Mouse (Mus musculus) liver, embryonic 15.5 days (tissue): ENCODE data around the gene Nr1h4. TPM values are rescaled to one million over a fixed set of nuclear protein-coding genes. Genes with fewer than 3 reads are reported as not detected.
A peak's percentile ranks its signal among the peaks of the same experiment; 100 is the strongest.

Experiments used
- ATAC-seq: fragments of 200-750 bp; cut with Nextera tagmentation; 2 replicates; pipeline ENCODE4 v1.8.0; 2017; ENCODE audit warnings: moderate number of reproducible peaks, mild to moderate bottlenecking, moderate library complexity; ENCODE audit not compliant: insufficient read depth
- H3K27ac ChIP-seq: fragments of 300-500 bp; sonication (generic); replicated peaks from 2 replicates; pipeline ENCODE4 v1.5.1; 2015; ENCODE audit warnings: mild to moderate bottlenecking, inconsistent platforms
- H3K27me3 ChIP-seq: fragments of 300-500 bp; sonication (generic); 2 replicates; pipeline ENCODE4 v1.6.1; 2015; ENCODE audit warnings: mild to moderate bottlenecking, inconsistent platforms
- H3K36me3 ChIP-seq: fragments of 300-500 bp; sonication (generic); replicated peaks from 2 replicates; pipeline ENCODE4 v1.6.1; 2015; ENCODE audit warnings: moderate library complexity, mild to moderate bottlenecking, inconsistent platforms
- H3K4me1 ChIP-seq: fragments of 300-500 bp; sonication (generic); replicated peaks from 2 replicates; pipeline ENCODE4 v1.6.1; 2015; ENCODE audit warnings: inconsistent platforms
- H3K4me2 ChIP-seq: fragments of 300-500 bp; sonication (generic); 2 replicates; pipeline ENCODE4 v1.6.1; 2015; ENCODE audit warnings: moderate library complexity, mild to moderate bottlenecking, inconsistent platforms
- H3K4me3 ChIP-seq: fragments of 300-500 bp; sonication (generic); replicated peaks from 2 replicates; pipeline ENCODE4 v1.5.1; 2015; ENCODE audit warnings: mild to moderate bottlenecking, inconsistent platforms
- H3K9ac ChIP-seq: fragments of 300-500 bp; sonication (generic); 2 replicates; pipeline ENCODE4 v1.6.1; 2015; ENCODE audit warnings: moderate library complexity, mild to moderate bottlenecking, inconsistent platforms
- H3K9me3 ChIP-seq: fragments of 300-500 bp; sonication (generic); replicated peaks from 2 replicates; pipeline ENCODE4 v1.6.1; 2016; ENCODE audit warnings: inconsistent platforms
- WGBS: fragments of 180-500 bp; shearing (Covaris S2); methylation state at CpG from one replicate; pipeline ENCODE4 v1.1.7; 2015; ENCODE audit warnings: mixed read lengths; ENCODE audit not compliant: insufficient replicate concordance; 5-methylcytosine and 5-hydroxymethylcytosine counted together
- polyA plus RNA-seq: library from polyadenylated mRNA; unstranded; fragments of >200 nt; fragmentation: Nextera tagmentation; extraction: Ambion mirVana; gene quantifications from 2 replicates; pipeline ENCODE4 v1.2.1, GENCODE M21; 2015

Gene Nr1h4
- polyA plus RNA-seq, 1 experiment from 2014 or later = 5.4 TPM

DNA sequence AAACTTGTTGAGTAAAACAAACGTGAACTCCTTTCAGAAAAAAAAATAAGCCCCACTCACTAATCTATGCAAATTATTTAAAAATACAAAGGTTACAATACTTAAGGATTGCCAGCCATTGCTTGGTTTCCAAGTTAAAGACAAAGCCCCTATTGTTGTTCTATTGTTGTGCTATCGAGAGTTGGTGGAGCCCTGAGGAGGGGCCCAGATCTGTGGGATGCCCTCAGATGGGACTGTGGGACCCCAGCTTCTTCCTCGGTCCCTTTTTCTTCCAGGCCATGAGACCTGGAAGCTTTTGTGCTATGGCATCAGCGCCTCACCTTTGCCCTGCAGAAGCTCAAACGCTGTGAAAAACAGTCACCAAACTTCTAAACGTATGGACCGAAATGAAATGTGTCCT lies 51.7 kb downstream of the Nr1h4 start:
- H3K9me3 ChIP-seq = no peaks in the 10 kb centered on the region
- H3K4me1 ChIP-seq = no peaks in the 10 kb centered on the region; the same call in 1 of the 2 replicates
- WGBS = 62% methylated on average over 7 of the region's 7 CpGs
- no peak overlapping the region for H3K9ac ChIP-seq
- no peak for ATAC-seq
- no peaks in the 10 kb centered on the region for H3K36me3 ChIP-seq
- no peak overlapping the region for H3K4me2 ChIP-seq
- H3K27me3 ChIP-seq = no peaks in the 10 kb centered on the region
- no peak overlapping the region for H3K27ac ChIP-seq
- H3K4me3 ChIP-seq = no peak overlapping the region

GRCm38 (mm10) chr10:89478766-89479165 lies 54.6 kb downstream of the Nr1h4 start:
- Histone ChIP-seq H3K4me2 (no peak overlapping the region), H3K27ac (no peak overlapping the region), H3K9ac (no peak overlapping the region), H3K4me1 (no peaks in the 10 kb centered on the region; the same call in 1 of the 2 replicates), H3K9me3 (no peaks in the 10 kb centered on the region), H3K36me3 (no peaks in the 10 kb centered on the region), H3K4me3 (no peak overlapping the region), H3K27me3 (no peaks in the 10 kb centered on the region)
- ATAC-seq = no peak
- WGBS = 68% methylated on average over 8 of the region's 8 CpGs

DNA sequence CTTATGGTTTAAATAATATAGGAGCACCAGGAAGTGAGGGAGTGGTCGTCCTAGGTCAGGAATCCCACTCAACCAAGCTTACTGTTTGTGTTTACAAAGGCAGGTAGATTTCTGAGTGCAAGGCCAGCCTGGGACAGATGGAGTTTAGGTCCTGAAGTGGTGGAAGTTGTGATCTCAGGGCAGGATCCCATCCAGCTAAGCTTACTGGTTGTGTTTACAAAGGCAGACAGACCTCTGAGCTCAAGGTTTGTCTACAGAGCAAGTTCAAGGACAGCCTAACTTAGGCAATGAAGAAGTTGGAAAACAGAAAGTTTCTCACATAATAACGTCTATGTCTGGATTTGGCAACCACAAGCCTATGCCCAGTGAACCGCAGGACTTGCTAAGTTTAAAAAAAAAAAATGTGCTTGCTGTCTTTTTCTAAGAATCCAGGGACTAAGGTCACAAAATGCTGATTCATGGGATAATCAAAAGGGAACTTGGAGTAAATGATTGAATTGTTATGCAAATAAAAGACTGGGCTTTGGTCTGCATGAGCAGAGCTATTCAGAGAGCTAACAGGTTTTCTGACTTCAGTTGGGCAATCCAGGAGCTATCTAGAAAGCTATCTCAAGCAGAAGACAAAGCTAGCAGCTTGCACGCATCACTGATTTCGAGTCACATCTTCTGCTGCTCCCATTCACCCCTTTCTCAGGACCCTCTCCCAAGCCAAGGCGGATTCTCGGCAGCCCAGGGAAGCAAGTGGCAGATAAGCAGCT lies 62.6 kb downstream of the Nr1h4 start:
- WGBS = 56% methylated on average over 7 of the region's 7 CpGs
- Histone ChIP-seq H3K9ac (no peak overlapping the region), H3K4me1 (no peaks in the 10 kb centered on the region), H3K9me3 (no peaks in the 10 kb centered on the region), H3K4me2 (no peak overlapping the region), H3K36me3 (0 out of 2 replicates have a peak, but pooled peaks cover 4% of the 10 kb centered on the region), H3K27ac (no peak overlapping the region), H3K4me3 (no peak overlapping the region), H3K27me3 (no peaks in the 10 kb centered on the region)
- no peak for ATAC-seq

DNA sequence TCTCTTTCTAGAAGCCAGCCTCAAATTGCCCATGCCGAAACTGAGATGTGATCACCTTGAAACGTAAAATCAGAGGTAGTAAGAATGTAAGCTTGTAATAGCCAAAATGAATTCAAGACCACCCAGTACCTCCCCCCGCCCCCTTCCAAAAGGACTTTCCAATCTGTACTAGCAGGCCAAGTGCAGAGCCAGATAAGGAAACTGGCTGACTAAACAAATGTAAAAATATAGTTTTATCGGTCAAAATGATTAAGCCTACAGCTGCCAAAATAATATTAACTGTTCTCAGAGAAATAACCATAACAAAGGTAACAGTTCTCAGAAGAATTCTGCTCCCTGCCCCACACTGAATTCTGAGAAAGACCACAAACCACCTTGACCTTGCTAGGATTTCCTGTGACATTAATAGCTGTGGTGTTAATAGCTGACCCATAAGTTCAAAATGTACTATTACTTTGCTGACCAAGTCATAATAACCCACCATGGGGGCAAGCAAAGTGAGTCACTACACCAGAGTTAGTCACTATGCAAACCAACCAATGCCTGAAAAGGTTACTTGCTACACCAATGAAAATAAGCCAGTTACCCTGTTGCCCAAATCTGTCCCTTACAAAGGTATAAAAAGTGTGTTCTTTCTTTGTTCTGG lies 68.5 kb downstream of the Nr1h4 start:
- ATAC-seq = no peak
- Histone ChIP-seq H3K4me3 (no peak overlapping the region), H3K36me3 (0 out of 2 replicates have a peak, but pooled peaks cover 2% of the 10 kb centered on the region), H3K9ac (no peak overlapping the region), H3K9me3 (no peaks in the 10 kb centered on the region), H3K27me3 (no peaks in the 10 kb centered on the region), H3K4me1 (no peaks in the 10 kb centered on the region), H3K27ac (no peak overlapping the region), H3K4me2 (no peak overlapping the region)
- 53% methylated on average over 4 of the region's 4 CpGs for WGBS

DNA sequence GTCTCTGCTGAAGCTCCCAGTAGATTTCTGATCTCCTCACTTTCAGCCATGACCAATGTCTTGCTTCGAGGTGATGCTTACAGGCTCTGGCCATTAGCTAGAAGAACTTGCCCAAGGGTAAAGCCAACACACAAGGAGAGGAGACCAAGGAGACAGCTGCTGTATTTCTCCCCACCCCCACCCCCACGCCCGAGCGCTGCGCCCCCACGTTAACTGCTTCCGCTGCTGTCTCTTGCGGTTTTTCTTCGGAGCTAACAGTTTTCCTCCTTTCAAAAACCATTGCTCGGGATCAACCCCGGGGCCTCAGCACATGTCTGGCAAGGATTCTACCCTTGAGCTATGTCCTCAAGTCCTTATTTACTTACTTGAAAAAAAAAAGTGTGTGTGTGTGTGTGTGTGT lies 70.5 kb downstream of the Nr1h4 start:
- H3K9me3 ChIP-seq = no peaks in the 10 kb centered on the region
- H3K36me3 ChIP-seq = no peaks in the 10 kb centered on the region
- no peak for ATAC-seq
- H3K9ac ChIP-seq = no peak overlapping the region
- no peak overlapping the region for H3K4me2 ChIP-seq
- H3K4me3 ChIP-seq = no peak overlapping the region
- H3K27me3 ChIP-seq = no peaks in the 10 kb centered on the region
- peaks cover 3% of the 10 kb centered on the region; the same call in 1 of the 2 replicates for H3K4me1 ChIP-seq
- WGBS = 65% methylated on average over 11 of the region's 11 CpGs
- H3K27ac ChIP-seq = no peak overlapping the region

DNA sequence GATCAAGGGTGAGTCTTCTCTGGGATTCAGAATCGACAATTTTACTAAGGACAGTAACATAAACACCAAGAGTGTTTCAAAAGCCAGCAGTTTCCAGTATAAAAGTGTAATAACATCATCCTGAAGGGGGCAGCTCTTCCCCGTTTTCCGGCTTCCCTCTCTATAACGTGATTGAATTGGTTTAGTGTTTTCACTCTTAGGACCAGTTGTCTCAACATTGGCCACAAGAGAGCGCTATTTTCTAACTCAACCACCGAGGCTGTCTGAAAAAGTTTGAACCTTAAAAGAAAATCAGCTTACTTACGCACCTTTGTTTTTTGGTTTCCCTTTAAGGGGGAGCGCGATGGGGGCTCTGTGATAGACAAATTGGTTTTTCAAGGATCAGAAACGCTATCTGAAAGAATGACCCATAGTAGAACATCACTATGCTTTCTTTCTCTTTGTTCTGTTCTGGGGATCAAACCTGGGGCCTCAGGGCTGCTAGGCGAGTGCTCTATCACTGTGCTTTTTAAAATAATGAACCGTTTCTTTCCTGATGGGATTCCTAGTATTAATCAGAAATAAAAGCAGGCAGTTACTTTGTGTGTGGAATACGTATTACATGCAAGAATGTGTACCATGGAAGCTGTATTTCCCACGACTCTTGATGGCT lies 71.4 kb downstream of the Nr1h4 start:
- no peaks in the 10 kb centered on the region for H3K9me3 ChIP-seq
- peaks cover 3% of the 10 kb centered on the region; the same call in 1 of the 2 replicates for H3K4me1 ChIP-seq
- no peaks in the 10 kb centered on the region for H3K27me3 ChIP-seq
- no peak overlapping the region for H3K27ac ChIP-seq
- peak; percentile 13; the same call in 1 of the 2 replicates for ATAC-seq
- H3K4me3 ChIP-seq = no peak overlapping the region
- no peaks in the 10 kb centered on the region for H3K36me3 ChIP-seq
- no peak overlapping the region for H3K9ac ChIP-seq
- peak overlapping the region; percentile 20; the same call in 1 of the 2 replicates for H3K4me2 ChIP-seq
- 17% methylated on average over 14 of the region's 14 CpGs for WGBS

- no peak for ATAC-seq
Measured at GRCm38 (mm10) chr10:89460972-89461371, 72.4 kb downstream of the Nr1h4 start.

GRCm38 (mm10) chr10:89458770-89459169 lies 74.6 kb downstream of the Nr1h4 start:
- WGBS = 60% methylated on average over 3 of the region's 3 CpGs
- peak; percentile 76 for ATAC-seq
- peak overlapping the region; percentile 64 for H3K27ac ChIP-seq

More at GRCm38 (mm10) chr10:89460972-89461371, 72.4 kb downstream of the Nr1h4 start:
- 83% methylated on average over 11 of the region's 11 CpGs for WGBS
- H3K27ac ChIP-seq = no peak overlapping the region
- no peaks in the 10 kb centered on the region for H3K9me3 ChIP-seq
- peaks cover 3% of the 10 kb centered on the region; the same call in 1 of the 2 replicates for H3K4me1 ChIP-seq
- H3K4me2 ChIP-seq = no peak overlapping the region
- no peak overlapping the region for H3K9ac ChIP-seq
- H3K36me3 ChIP-seq = no peaks in the 10 kb centered on the region
- H3K27me3 ChIP-seq = no peaks in the 10 kb centered on the region
- no peak overlapping the region for H3K4me3 ChIP-seq

DNA sequence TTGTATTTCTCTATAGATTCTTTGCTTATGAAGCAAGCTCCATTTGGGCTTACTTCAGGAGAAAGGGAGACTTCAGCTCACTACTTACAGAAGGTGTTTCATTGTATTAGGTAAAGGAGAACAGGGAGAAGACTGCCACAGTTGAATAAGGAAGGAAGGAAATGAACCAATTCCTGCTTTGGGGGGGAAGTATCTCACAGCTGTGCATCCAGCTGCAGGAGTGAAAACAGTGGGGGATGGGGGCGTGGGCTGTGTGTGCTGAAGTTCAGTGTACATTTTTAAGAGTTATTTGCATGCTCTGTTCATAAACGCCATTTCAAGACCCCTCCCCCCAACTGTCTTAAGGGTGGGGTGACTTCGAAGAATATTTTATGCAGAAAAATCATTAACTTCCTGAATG lies 79.6 kb downstream of the Nr1h4 start:
- H3K9me3 ChIP-seq = no peaks in the 10 kb centered on the region
- no peak overlapping the region for H3K4me2 ChIP-seq
- ATAC-seq = no peak
- no peak overlapping the region for H3K27ac ChIP-seq
- no peaks in the 10 kb centered on the region for H3K27me3 ChIP-seq
- H3K36me3 ChIP-seq = no peaks in the 10 kb centered on the region
- H3K9ac ChIP-seq = no peak overlapping the region
- no peak overlapping the region for H3K4me3 ChIP-seq
- 37% methylated on average over 3 of the region's 3 CpGs for WGBS
- peaks cover 4% of the 10 kb centered on the region; the same call in 1 of the 2 replicates for H3K4me1 ChIP-seq

More at GRCm38 (mm10) chr10:89458770-89459169, 74.6 kb downstream of the Nr1h4 start:
- H3K36me3 ChIP-seq = no peaks in the 10 kb centered on the region
- no peaks in the 10 kb centered on the region for H3K27me3 ChIP-seq
- H3K4me2 ChIP-seq = no peak overlapping the region
- no peak overlapping the region for H3K4me3 ChIP-seq
- H3K9me3 ChIP-seq = no peaks in the 10 kb centered on the region
- H3K9ac ChIP-seq = no peak overlapping the region
- H3K4me1 ChIP-seq = peaks cover 3% of the 10 kb centered on the region; the same call in 1 of the 2 replicates

DNA sequence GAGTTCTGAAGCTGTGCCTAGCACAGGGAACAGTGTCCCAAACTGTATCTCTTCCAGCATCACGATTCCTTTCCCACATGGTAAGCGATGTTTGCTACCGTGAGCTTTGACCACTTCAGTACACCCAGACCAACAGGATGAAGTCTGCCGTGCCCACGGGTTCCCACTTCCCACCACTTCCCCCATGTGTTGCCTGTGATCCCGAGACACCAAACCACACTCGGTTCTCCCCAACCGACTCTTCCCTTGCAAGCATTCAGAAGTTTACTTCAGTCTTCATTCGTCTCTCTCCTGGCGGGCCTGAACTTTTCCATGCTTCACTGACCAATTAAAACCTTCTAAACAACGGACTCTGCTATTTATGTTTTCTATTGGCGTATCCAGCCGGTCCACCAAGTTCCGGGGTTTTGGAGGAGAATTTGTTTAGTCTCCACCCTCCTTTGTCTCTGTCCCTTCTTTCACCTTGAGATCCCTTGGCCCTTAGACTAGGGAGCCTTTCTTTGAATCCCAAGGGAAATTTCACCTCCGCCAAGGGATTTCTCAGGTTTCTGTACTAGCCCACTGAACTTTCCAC lies 80.2 kb downstream of the Nr1h4 start:
- no peak overlapping the region for H3K27ac ChIP-seq
- no peak overlapping the region for H3K4me3 ChIP-seq
- no peaks in the 10 kb centered on the region for H3K27me3 ChIP-seq
- H3K4me1 ChIP-seq = peaks cover 4% of the 10 kb centered on the region; the same call in 1 of the 2 replicates
- no peak for ATAC-seq
- H3K36me3 ChIP-seq = no peaks in the 10 kb centered on the region
- H3K4me2 ChIP-seq = peak overlapping the region; percentile 39
- no peak overlapping the region for H3K9ac ChIP-seq
- WGBS = 24% methylated on average over 15 of the region's 15 CpGs
- H3K9me3 ChIP-seq = no peaks in the 10 kb centered on the region

DNA sequence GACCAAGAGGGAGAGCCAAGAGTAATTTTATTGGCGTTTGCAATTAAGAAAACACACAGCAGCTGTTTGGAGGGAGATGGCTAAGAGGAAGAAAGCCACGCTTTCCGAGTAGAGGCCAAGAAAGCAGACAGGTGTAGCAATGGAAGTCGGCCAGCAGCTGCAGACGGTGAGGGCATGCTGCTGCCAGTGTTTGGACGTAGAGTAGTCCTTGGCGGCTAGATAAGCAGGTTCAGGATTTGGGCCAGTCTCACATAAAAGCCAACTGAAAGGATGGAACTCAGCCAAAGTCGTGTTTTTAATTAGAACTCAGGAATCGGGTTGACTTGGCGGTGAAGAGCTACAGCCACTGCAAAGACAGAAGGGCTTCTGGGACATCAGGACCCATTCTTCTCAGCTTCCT lies 83.0 kb downstream of the Nr1h4 start:
- H3K4me2 ChIP-seq = no peak overlapping the region
- no peaks in the 10 kb centered on the region for H3K36me3 ChIP-seq
- H3K27me3 ChIP-seq = no peaks in the 10 kb centered on the region
- WGBS = 60% methylated on average over 10 of the region's 10 CpGs
- no peak overlapping the region for H3K9ac ChIP-seq
- H3K27ac ChIP-seq = no peak overlapping the region
- H3K4me3 ChIP-seq = no peak overlapping the region
- no peaks in the 10 kb centered on the region for H3K9me3 ChIP-seq
- H3K4me1 ChIP-seq = peaks cover 4% of the 10 kb centered on the region; the same call in 1 of the 2 replicates
- ATAC-seq = no peak
